Mouse (Mus musculus): Measurements from ENCODE around the gene Tomm40l.

GRCm38 (mm10) chr1:171234126-171234525 is 11.8 kb upstream of the Tomm40l start, which contains the start of gene Fcer1g:
- no peak for TF ChIP-seq CTCF (IDR thresholded peaks at IDR 0.05; ENCODE audit: low read depth, low read length)
- no peak for TF ChIP-seq GATA2 (IDR thresholded peaks at IDR 0.05; ENCODE audit: borderline replicate concordance, low read depth, low read length)
